Mouse (Mus musculus) MEL (cell line): ENCODE measurements around the gene Faf1.

ENCODE experiments used
- BHLHE40 ChIP-seq: IDR thresholded peaks from 2 replicates; pipeline ENCODE4 v1.6.1; 2012; ENCODE audit warnings: low read depth, mild to moderate bottlenecking, inconsistent platforms, low read length, improper control_type of control experiment, borderline replicate concordance
- CTCF ChIP-seq, 3 experiments: IDR thresholded peaks in 2 of 3; conservative IDR thresholded peaks in 1 of 3; 2 replicates each; pipeline ENCODE4 v1.5.1; 2011 to 2012; ENCODE audit warnings: low read length in 3 of 3, low read depth in 2 of 3, mild to moderate bottlenecking in 2 of 3, improper control_type of control experiment in 1 of 3, inconsistent platforms in 1 of 3, mixed read lengths in 1 of 3, moderate library complexity in 1 of 3; ENCODE audit not compliant: control insufficient read depth in 1 of 3, insufficient read depth in 1 of 3, poor library complexity in 1 of 3, severe bottlenecking in 1 of 3
- ELF1 ChIP-seq: IDR thresholded peaks from 2 replicates; pipeline ENCODE4 v1.6.1; 2014; ENCODE audit warnings: low read depth, mild to moderate bottlenecking, inconsistent platforms, low read length, improper control_type of control experiment, moderate library complexity
- GABPA ChIP-seq: IDR thresholded peaks from 2 replicates; pipeline ENCODE4 v1.6.1; 2012; ENCODE audit warnings: low read depth, mild to moderate bottlenecking, inconsistent platforms, low read length, improper control_type of control experiment, moderate library complexity
- HCFC1 ChIP-seq: IDR thresholded peaks from 2 replicates; pipeline ENCODE4 v1.6.1; 2012; ENCODE audit warnings: low read depth, mild to moderate bottlenecking, inconsistent platforms, low read length, improper control_type of control experiment, moderate library complexity
- MAX ChIP-seq: IDR thresholded peaks from 2 replicates; pipeline ENCODE4 v1.6.1; 2011; ENCODE audit warnings: low read length, improper control_type of control experiment
- POLR2A ChIP-seq, 2 experiments: IDR thresholded peaks; 2 replicates each; pipeline ENCODE4 v1.6.1; 2011 to 2012; ENCODE audit warnings: low read length in 2 of 2, mild to moderate bottlenecking in 2 of 2, control low read depth in 1 of 2, improper control_type of control experiment in 1 of 2, low read depth in 1 of 2, moderate library complexity in 1 of 2; ENCODE audit not compliant: control insufficient read depth in 1 of 2, insufficient read depth in 1 of 2, poor library complexity in 1 of 2
- SIN3A ChIP-seq: IDR thresholded peaks from 2 replicates; pipeline ENCODE4 v1.6.1; 2012; ENCODE audit warnings: low read length, improper control_type of control experiment, inconsistent platforms
- TAL1 ChIP-seq: IDR thresholded peaks from 2 replicates; pipeline ENCODE4 v1.6.1; 2012; ENCODE audit warnings: mild to moderate bottlenecking, inconsistent platforms, low read length, moderate library complexity, mixed read lengths
- USF1 ChIP-seq: IDR thresholded peaks from 2 replicates; pipeline ENCODE4 v1.6.1; 2014; ENCODE audit warnings: low read depth, mild to moderate bottlenecking, inconsistent platforms, low read length, improper control_type of control experiment, moderate library complexity
- ZC3H11A ChIP-seq: IDR thresholded peaks from 2 replicates; pipeline ENCODE4 v1.6.1; 2012; ENCODE audit warnings: low read depth, mild to moderate bottlenecking, inconsistent platforms, low read length, improper control_type of control experiment
- ZMIZ1 ChIP-seq: IDR thresholded peaks from 2 replicates; pipeline ENCODE4 v1.6.1; 2012; ENCODE audit warnings: low read depth, mild to moderate bottlenecking, inconsistent platforms, low read length, improper control_type of control experiment, moderate library complexity

GRCm38 (mm10) chr4:109806408-109806807, 130.0 kb downstream of the Faf1 start:
- no peak for TF ChIP-seq CTCF (IDR thresholded peaks at IDR 0.05 in 2 of 3, conservative IDR thresholded peaks at IDR 0.05 in 1 of 3; ENCODE audit: control insufficient read depth in 1 of 3, insufficient read depth in 1 of 3, low read depth in 2 of 3, low read length in 3 of 3, poor library complexity in 1 of 3, severe bottlenecking in 1 of 3)
- no peak for TF ChIP-seq HCFC1
- no peak for TF ChIP-seq TAL1
- TF ChIP-seq SIN3A = no peak
- no peak for TF ChIP-seq USF1
- no peak for TF ChIP-seq GABPA
- no peak for TF ChIP-seq ZMIZ1
- TF ChIP-seq ZC3H11A = no peak
- no peak for TF ChIP-seq BHLHE40
- no peak for TF ChIP-seq MAX
- no peak for TF ChIP-seq POLR2A (IDR thresholded peaks at IDR 0.05; ENCODE audit: control insufficient read depth in 1 of 2, insufficient read depth in 1 of 2, low read depth in 1 of 2, low read length in 2 of 2, poor library complexity in 1 of 2)
- no peak for TF ChIP-seq ELF1
